Mouse (Mus musculus) layer of hippocampus, adult 2 months (tissue): ENCODE data around the gene Hmg20b. TPM values are rescaled to one million over a fixed set of nuclear protein-coding genes. Genes with fewer than 3 reads are reported as not detected.

Experiments
- DNase-seq, 2 experiments: peaks; one replicate each; pipeline ENCODE4 v3.0.0; 2022; ENCODE audit warnings: low spot score in 2 of 2
- H3K27ac ChIP-seq: fragments of 200-600 bp; 2 replicates; pipeline ENCODE4 v1.8.1; 2022
- H3K4me3 ChIP-seq: fragments of 200-600 bp; 2 replicates; pipeline ENCODE4 v1.8.1; 2022; ENCODE audit warnings: mild to moderate bottlenecking
- CTCF ChIP-seq: fragments of 200-600 bp; conservative IDR thresholded peaks from 2 replicates; pipeline ENCODE4 v1.8.1; 2022; ENCODE audit warnings: antibody characterized with exemption, mild to moderate bottlenecking, moderate library complexity
- microRNA-seq, 2 experiments: library from miRNA; unstranded; fragments of <30 nt; microRNA quantifications; one replicate each; pipeline ENCODE4 v1.2.0; 2021
- total RNA-seq, 2 experiments: library from RNA; stranded (reverse); gene quantifications; 2 replicates each; pipeline ENCODE4 v1.2.3; 2021

Hmg20b gene
- total RNA-seq, 2 experiments from 2014 or later = 27.5 to 30.8 TPM

DNA sequence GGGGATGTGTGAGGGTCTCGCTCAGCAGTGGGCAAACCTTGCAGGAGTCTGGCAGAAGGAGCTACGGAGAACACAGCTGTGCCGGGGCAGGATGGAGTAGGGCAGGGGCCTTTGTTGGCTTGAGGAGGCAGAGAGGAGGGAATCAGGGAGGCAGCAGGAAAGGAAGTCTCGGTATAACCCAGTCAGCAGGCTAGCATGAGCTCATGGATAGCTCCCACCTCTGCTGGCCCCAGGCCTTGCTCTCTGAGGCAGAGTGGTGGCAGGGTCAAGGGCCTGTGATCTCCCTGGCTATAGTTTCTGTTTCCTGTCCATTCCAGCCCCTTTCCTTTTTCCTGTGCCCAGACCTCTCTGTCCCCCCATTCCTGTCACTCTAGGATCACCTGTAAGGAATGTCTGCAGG is 48.0 kb downstream of the Hmg20b start:
- TF ChIP-seq CTCF = no peak
- Histone ChIP-seq H3K27ac (peak overlapping the region; percentile 83), H3K4me3 (peak overlapping the region; percentile 33; the same call in 1 of the 2 replicates)
- DNase-seq = no peak

DNA sequence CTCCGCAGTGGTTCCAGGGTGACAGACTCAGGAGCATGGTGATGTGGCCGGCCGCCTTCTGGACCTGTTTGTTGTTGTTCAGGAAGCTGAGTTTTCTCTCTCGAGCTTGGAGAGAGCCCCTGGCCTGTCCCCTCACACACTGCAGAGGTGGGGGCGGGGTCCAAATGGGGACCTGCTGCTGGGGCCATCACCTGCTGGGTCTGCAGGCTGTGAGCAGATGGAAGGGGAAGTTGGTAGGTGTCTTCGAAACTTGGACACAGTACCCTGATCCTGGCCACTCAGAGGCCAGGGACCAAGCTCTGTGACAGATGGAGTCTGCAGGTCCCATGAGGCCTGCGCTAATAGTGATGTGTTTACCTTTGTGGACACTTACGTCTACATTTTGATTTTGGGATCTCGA is 49.0 kb downstream of the Hmg20b start:
- Histone ChIP-seq H3K4me3 (no peak overlapping the region), H3K27ac (peak overlapping the region; percentile 83; the same call in 1 of the 2 replicates)
- DNase-seq = no peak
- TF ChIP-seq CTCF = no peak

DNA sequence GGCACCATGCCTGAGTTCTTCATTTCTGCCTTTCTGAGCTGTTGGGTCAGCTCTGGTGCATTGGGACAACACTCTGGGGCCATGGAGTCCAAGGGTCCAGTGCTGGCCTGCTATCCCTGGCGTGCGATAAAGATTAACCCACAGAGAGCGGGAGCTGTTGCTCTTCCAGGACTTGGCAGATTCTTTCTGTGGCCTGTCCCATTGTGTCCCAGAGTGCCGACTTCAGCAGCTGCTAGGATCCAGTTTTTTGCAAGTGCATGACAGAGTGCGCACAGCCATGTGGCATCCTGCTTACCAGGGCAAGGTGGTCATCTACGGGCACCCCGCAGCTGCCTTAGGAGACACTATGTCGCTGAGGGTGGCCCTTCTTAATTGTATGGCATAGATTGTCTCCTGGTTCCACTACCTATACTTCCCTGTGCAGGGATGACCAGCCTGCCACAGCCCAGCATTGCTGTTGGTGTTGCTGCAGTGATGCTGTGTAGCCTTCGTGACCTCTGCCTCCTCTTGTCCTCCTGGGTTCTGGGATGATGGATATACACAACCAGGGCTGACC is 49.9 kb downstream of the Hmg20b start:
- no peak overlapping the region for H3K4me3 ChIP-seq

DNA sequence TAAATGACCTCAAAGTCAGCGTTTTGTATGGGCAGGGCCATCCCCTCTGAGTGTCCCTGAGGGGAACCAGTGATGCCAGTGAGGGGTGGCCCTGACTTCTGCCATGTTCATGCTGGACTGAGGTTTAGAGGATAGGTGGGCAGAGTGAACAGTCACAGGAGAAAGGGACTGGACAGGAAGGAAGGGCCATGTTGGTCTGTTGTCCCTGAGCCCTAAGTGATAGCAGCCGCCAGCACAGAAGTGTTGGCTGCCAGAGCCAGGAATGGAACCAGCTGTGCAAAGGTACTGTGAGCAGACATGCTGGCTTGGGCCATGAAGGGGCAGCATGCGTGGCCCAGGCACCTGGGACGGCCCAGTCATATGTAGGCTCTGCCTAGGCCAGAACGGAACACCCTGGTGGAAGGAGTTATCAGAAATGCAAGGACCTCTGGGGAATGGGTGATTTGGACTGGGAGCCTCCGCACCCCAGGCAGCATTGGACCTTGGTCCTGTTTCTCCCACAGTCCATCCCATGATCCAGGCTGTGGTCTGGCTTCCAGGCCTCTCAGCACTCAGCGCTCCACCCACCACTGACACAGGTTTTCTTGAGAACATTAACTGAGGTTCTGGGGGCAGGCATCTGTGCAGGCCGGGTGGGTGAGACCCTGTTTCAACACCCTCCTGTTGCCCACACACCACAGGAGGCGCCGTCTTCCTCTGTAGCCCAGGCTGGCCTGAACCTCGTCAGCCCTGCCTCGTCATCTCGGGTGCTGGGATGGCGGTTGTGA is 50.5 kb downstream of the Hmg20b start:
- TF ChIP-seq CTCF = no peak
- DNase-seq = no peak
- Histone ChIP-seq H3K4me3 (no peak overlapping the region), H3K27ac (peak overlapping the region; percentile 61; the same call in 1 of the 2 replicates)

More for the DNA sequence above, 49.9 kb downstream of the Hmg20b start:
- no peak for TF ChIP-seq CTCF
- no peak for DNase-seq
- H3K27ac ChIP-seq = peak overlapping the region; percentile 61; the same call in 1 of the 2 replicates

DNA sequence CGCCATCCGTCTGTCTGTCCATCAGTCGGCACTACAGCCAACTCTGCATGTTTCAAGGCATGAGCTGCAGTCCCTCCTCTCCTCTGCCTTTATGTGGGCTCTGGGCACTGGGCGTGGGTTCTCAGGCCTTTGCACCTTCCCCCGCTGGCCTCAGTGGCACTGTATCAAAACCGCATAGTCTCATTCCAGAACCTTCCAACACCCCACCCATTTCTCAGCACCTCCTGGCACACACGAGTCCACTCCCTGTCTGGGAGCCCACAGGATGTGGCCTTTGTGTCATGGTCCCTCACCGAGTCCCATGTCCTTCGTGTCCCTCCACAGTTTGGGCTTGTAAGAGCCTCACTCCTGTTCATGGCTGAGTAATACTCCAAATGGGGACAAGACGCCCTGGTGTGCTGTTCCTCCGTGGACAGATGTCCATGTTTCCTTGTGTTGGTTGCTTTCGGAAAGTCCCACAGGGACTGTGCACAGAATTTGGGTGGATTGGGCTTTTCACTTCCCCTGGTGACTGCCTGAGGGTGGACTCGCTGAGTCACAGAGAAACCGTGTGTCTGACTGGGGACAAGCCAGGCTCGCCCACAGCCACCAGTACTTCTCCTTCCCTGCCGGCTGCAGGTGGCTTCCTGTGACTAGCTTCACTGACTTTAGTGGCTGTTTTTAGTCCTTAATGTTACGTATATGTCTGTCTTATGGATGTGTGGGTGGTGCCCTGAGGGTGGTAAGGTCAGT is 51.7 kb downstream of the Hmg20b start:
- peak overlapping the region; percentile 61 for H3K27ac ChIP-seq
- no peak overlapping the region for H3K4me3 ChIP-seq
- peak; percentile 35 for TF ChIP-seq CTCF
- peak in 1 of 2 experiments; percentile 67 for DNase-seq

DNA sequence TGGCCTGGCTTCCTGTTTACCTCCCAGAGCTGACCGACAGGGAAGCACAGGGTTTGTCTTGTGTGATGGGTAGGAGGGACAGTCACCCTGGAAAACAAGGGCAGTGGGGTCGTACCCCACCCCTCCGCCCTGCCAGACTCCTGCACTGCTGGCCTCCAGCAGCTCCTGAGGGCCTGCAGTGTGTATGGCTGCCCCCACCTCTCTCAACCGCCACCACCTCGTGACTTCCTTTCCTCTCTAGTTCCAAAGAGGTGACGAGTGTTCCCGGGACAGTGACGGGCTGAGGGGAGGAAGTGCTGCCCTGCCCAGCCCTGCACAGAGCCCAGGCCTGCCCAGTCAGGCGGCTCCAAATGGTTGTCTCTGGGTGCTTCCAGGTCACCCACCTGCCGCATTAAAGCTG is 52.4 kb downstream of the Hmg20b start:
- H3K27ac ChIP-seq = peak overlapping the region; percentile 61
- H3K4me3 ChIP-seq = no peak overlapping the region
- DNase-seq = no peak
- TF ChIP-seq CTCF = no peak

DNA sequence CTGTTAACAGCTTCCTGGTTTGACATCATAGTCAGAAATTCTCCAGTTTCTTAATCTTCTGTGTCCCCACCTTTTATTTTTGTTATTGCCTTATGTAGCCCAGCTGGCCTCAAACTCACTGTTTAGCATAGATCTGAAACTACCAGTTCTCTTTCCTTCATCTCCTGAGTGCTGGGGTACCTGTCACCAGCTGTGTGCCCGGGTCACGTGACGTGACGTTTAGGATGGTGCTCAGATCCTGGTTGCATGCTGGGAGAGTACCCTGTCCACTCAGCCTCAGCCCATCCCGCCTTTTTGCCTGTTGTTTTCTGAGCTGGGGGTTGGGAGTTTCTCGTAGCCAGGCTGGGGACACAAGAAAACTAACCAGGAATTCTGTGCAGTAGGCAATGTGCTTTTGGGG is 53.0 kb downstream of the Hmg20b start:
- peak overlapping the region; percentile 61 for H3K27ac ChIP-seq

More for the DNA sequence above, 53.0 kb downstream of the Hmg20b start:
- H3K4me3 ChIP-seq = no peak overlapping the region
- DNase-seq = no peak
- TF ChIP-seq CTCF = no peak

Small RNA genes within 50 kb of the gene (microRNA-seq; reads per million reads assigned to microRNA genes)
- 1.3 to 2.9 reads per million in 2 experiments for gene Mir6913

Other genes with a start within 250 kb of the Hmg20b start
- 100 to 1,000 TPM; 132 to 139 TPM for gene Map2k2, start 244.6 kb downstream of the Hmg20b start, total RNA-seq
- gene Zbtb7a, start 215.3 kb downstream of the Hmg20b start, total RNA-seq = 100 to 1,000 TPM; 103 to 109 TPM
- gene Pias4, start 182.6 kb downstream of the Hmg20b start, total RNA-seq = 10 to 100 TPM; 29.4 to 29.5 TPM
- 100 to 1,000 TPM; 907 to 909 TPM for gene Eef2, start 173.8 kb downstream of the Hmg20b start, total RNA-seq
- 10 to 100 TPM; 73.6 to 78.4 TPM for gene Dapk3, start 167.5 kb downstream of the Hmg20b start, total RNA-seq
- gene 4930442H23Rik, start 166.6 kb downstream of the Hmg20b start, total RNA-seq = not detected
- gene Nmrk2, start 148.4 kb downstream of the Hmg20b start, total RNA-seq = under 1 TPM; 0.32 to 0.33 TPM
- gene Atcay, start 119.6 kb downstream of the Hmg20b start, total RNA-seq = 100 to 1,000 TPM; 144 to 150 TPM
- 10 to 100 TPM; 66.2 to 70.2 TPM for gene Zfr2, start 117.3 kb downstream of the Hmg20b start, total RNA-seq
- gene Matk, start 97.5 kb downstream of the Hmg20b start, total RNA-seq = 100 to 1,000 TPM; 260 to 267 TPM
- 10 to 100 TPM; 37.4 to 42.0 TPM for gene Mrpl54, start 83.5 kb downstream of the Hmg20b start, total RNA-seq
- gene Apba3, start 83.5 kb downstream of the Hmg20b start, total RNA-seq = 10 to 100 TPM; 32.6 to 37.3 TPM
- gene Tjp3, start 58.9 kb downstream of the Hmg20b start, total RNA-seq = under 1 TPM; 0.54 to 0.91 TPM
- 100 to 1,000 TPM; 308 to 314 TPM for gene Pip5k1c, start 57.5 kb downstream of the Hmg20b start, total RNA-seq
- gene Cactin, start 29.4 kb downstream of the Hmg20b start, total RNA-seq = 10 to 100 TPM; 27.6 to 30.7 TPM
- gene Tbxa2r, start 21.7 kb downstream of the Hmg20b start, total RNA-seq = 1 to 10 TPM; 1.3 to 1.4 TPM
- gene Gipc3, start 7.2 kb downstream of the Hmg20b start, total RNA-seq = 1 to 10 TPM; 1.7 to 1.8 TPM
- gene Mfsd12, start 7.0 kb upstream of the Hmg20b start, total RNA-seq = 10 to 100 TPM; 42.8 to 45.9 TPM
- gene 4930404N11Rik, start 15.3 kb upstream of the Hmg20b start, total RNA-seq = 1 to 10 TPM; 1.6 to 2.4 TPM
- 10 to 100 TPM; 70.1 to 72.0 TPM for gene Fzr1, start 28.0 kb upstream of the Hmg20b start, total RNA-seq
- 10 to 100 TPM; 75.9 to 79.7 TPM for gene Dohh, start 33.9 kb upstream of the Hmg20b start, total RNA-seq
- gene Gm48551, start 34.0 kb upstream of the Hmg20b start, total RNA-seq = 1 to 10 TPM; 4.4 to 6.1 TPM
- gene Gm48552, start 38.5 kb upstream of the Hmg20b start, total RNA-seq = 1 to 10 TPM; 5.5 to 8.1 TPM
- gene Smim24, start 42.6 kb upstream of the Hmg20b start, total RNA-seq = 1 to 10 TPM; 1.9 to 2.1 TPM
- gene Nfic, start 105.2 kb upstream of the Hmg20b start, total RNA-seq = 10 to 100 TPM; 60.0 to 60.1 TPM
- gene Celf5, start 132.2 kb upstream of the Hmg20b start, total RNA-seq = 100 to 1,000 TPM; 286 to 287 TPM
- gene Ncln, start 145.9 kb upstream of the Hmg20b start, total RNA-seq = 10 to 100 TPM; 83.1 to 93.5 TPM
- under 1 TPM; 0.39 to 0.95 TPM for gene S1pr4, start 149.7 kb upstream of the Hmg20b start, total RNA-seq
- 1 to 10 TPM; 1.9 to 2.5 TPM for gene Gna15, start 173.7 kb upstream of the Hmg20b start, total RNA-seq
- gene Gna11, start 194.7 kb upstream of the Hmg20b start, total RNA-seq = 100 to 1,000 TPM; 118 to 123 TPM
- gene Aes, start 209.0 kb upstream of the Hmg20b start, total RNA-seq = 100 to 1,000 TPM; 702 to 736 TPM
- gene Tle2, start 224.1 kb upstream of the Hmg20b start, total RNA-seq = 10 to 100 TPM; 34.0 to 46.8 TPM